Mouse (Mus musculus) layer of hippocampus, postnatal 10 days (tissue): ENCODE data around the gene Fam3b. TPM values are rescaled to one million over a fixed set of nuclear protein-coding genes. Genes with fewer than 3 reads are reported as not detected.

ENCODE experiments used
- DNase-seq, 2 experiments: peaks; one replicate each; pipeline ENCODE4 v3.0.0; 2021; ENCODE audit warnings: low spot score in 2 of 2
- total RNA-seq, 2 experiments: library from RNA; stranded (reverse); gene quantifications; 2 replicates each; pipeline ENCODE4 v1.2.3; 2021

Gene Fam3b
- total RNA-seq, 2 experiments from 2014 or later = not detected

- no peak for DNase-seq
Observed at GRCm38 (mm10) chr16:97421671-97422070, 92.9 kb downstream of the Fam3b start.

Other genes with a start within 250 kb of the Fam3b start
- 1 to 10 TPM; 3.6 to 5.1 TPM for gene Bace2, start 158.1 kb downstream of the Fam3b start, total RNA-seq
- 1 to 10 TPM; 1.2 to 1.4 TPM for gene Mx1, start 51.9 kb downstream of the Fam3b start, total RNA-seq
- gene Tmprss2, start 96.4 kb upstream of the Fam3b start, total RNA-seq = under 1 TPM in 1 of 2 experiments, not detected in 1; 0.27 TPM
- under 1 TPM; 0.36 to 0.39 TPM for gene Ripk4, start 249.0 kb upstream of the Fam3b start, total RNA-seq